Mouse (Mus musculus) G1E (cell line): ENCODE data around the gene Eftud2. TPM values are rescaled to one million over a fixed set of nuclear protein-coding genes. Genes with fewer than 3 reads are reported as not detected.

Experiments
- ATAC-seq: 2 replicates; pipeline ENCODE4 v1.8.0; 2016; ENCODE audit warnings: mild to moderate bottlenecking; ENCODE audit not compliant: insufficient number of reproducible peaks, poor library complexity, low FRiP score, severe bottlenecking; ENCODE audit errors: extremely low read depth
- DNase-seq: peaks from one replicate; pipeline ENCODE4 v3.0.0; 2012; ENCODE audit warnings: low spot score
- H3K27me3 ChIP-seq: 2 replicates; pipeline ENCODE4 v1.6.1; 2012; ENCODE audit warnings: mild to moderate bottlenecking, low read length, inconsistent platforms; ENCODE audit not compliant: insufficient read depth
- H3K36me3 ChIP-seq: replicated peaks from 2 replicates; pipeline ENCODE3; 2012; ENCODE audit warnings: mild to moderate bottlenecking, inconsistent platforms
- H3K4me1 ChIP-seq: 2 replicates; pipeline ENCODE4 v1.6.1; 2012; ENCODE audit warnings: low read depth, low read length, inconsistent platforms, mixed read lengths; ENCODE audit not compliant: insufficient read depth
- H3K4me3 ChIP-seq: 2 replicates; pipeline ENCODE4 v1.5.1; 2012; ENCODE audit warnings: low read depth, mild to moderate bottlenecking, inconsistent platforms, low read length, moderate library complexity, mixed read lengths
- H3K9me3 ChIP-seq: replicated peaks from 2 replicates; pipeline ENCODE4 v1.6.1; 2012; ENCODE audit warnings: inconsistent platforms
- CTCF ChIP-seq: IDR thresholded peaks from 2 replicates; pipeline ENCODE4 v1.5.1; 2012; ENCODE audit warnings: low read depth, low read length, inconsistent platforms, mixed read lengths
- GATA1 ChIP-seq: IDR thresholded peaks from 2 replicates; pipeline ENCODE4 v1.6.1; 2012; ENCODE audit warnings: borderline replicate concordance, low read length, inconsistent platforms, mixed read lengths
- GATA2 ChIP-seq: IDR thresholded peaks from 2 replicates; pipeline ENCODE4 v1.6.1; 2012; ENCODE audit warnings: low read depth, low read length, inconsistent platforms, borderline replicate concordance
- POLR2AphosphoS5 ChIP-seq: IDR thresholded peaks from 2 replicates; pipeline ENCODE4 v1.6.1; 2012; ENCODE audit warnings: low read depth, low read length, inconsistent platforms; ENCODE audit not compliant: insufficient replicate concordance
- TAL1 ChIP-seq: conservative IDR thresholded peaks from 2 replicates; pipeline ENCODE4 v1.6.1; 2012; ENCODE audit warnings: low read depth, low read length, inconsistent platforms, mixed read lengths
- polyA plus RNA-seq: library from polyadenylated mRNA; stranded (reverse); fragments of >175 nt; gene quantifications from 2 replicates; pipeline ENCODE4 v1.2.3, GENCODE M21; 2012
- total RNA-seq, 2 experiments: library from RNA; stranded (forward) in 1 of 2; stranded (reverse) in 1 of 2; fragments of 200-1000 nt in 1 of 2; fragments of >200 nt in 1 of 2; fragmentation: Nextera tagmentation in 1 of 2; gene quantifications; 2 replicates each; pipeline ENCODE4 v1.2.3; 2014 to 2017

Gene Eftud2
- 109 and 134 TPM in 2 replicates for total RNA-seq (2014; fragmentation: Nextera tagmentation)
- total RNA-seq (2017): 171 and 175 TPM in 2 replicates
- 257 and 335 TPM in 2 replicates for polyA plus RNA-seq

- no peaks in the 10 kb centered on the region for H3K9me3 ChIP-seq
- H3K4me3 ChIP-seq: peak within 1 kb of the TSS; percentile 84
- peak; percentile 40; the same call in 1 of the 2 replicates for ATAC-seq
- no peak for TF ChIP-seq TAL1
- TF ChIP-seq GATA1: no peak
- TF ChIP-seq POLR2AphosphoS5: no peak
- no peak for TF ChIP-seq CTCF
- TF ChIP-seq GATA2: no peak
- peaks cover 30% of the 10 kb centered on the region for H3K4me1 ChIP-seq
- peaks cover 36% of the 10 kb centered on the region for H3K36me3 ChIP-seq
- H3K27me3 ChIP-seq: peaks cover 29% of the 10 kb centered on the region
- peak; percentile 78 for DNase-seq
Measured at GRCm38 (mm10) chr11:102880585-102881313, at the start of gene Eftud2, which contains the start of gene Ccdc103. Gene Eftud2 (minus strand): TSS chr11:102880985. Gene Ccdc103 (plus strand): TSS chr11:102881204.

DNA sequence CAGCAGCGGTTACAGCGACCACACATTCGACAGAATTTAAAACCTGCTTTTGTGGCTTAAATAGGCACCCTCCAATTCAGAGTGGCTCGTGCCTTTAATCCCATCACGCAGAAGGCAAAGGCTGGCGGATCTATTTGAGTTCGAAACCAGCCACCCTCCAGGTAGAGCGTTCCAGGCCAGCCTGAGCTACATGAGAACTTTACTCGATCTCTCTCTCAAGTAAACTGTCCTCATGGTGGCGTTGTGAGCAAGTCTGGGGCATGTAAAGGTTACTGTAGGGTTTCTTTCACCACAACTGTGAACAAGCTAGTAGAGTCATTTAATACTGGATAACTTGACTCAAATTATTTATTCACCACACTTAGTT, 44.5 kb upstream of the Eftud2 start:
- ATAC-seq (no peak), DNase-seq (no peak)
- peaks cover 8% of the 10 kb centered on the region for H3K27me3 ChIP-seq
- H3K4me1 ChIP-seq: peaks cover 24% of the 10 kb centered on the region
- H3K9me3 ChIP-seq: no peaks in the 10 kb centered on the region
- H3K4me3 ChIP-seq: peak overlapping the region; percentile 96
- H3K36me3 ChIP-seq: peaks cover 28% of the 10 kb centered on the region
- no peak for TF ChIP-seq GATA2
- TF ChIP-seq CTCF: 0 out of 2 replicates have a peak, but pooled peaks have one; percentile 13
- no peak for TF ChIP-seq TAL1
- no peak for TF ChIP-seq GATA1
- TF ChIP-seq POLR2AphosphoS5: no peak

GRCm38 (mm10) chr11:102924557-102925350, 44.0 kb upstream of the Eftud2 start, which contains the start of gene Kif18b:
Gene Kif18b (minus strand): TSS chr11:102925124.
- ATAC-seq: peak; percentile 85
- peak within 1 kb of the TSS; percentile 96 for H3K4me3 ChIP-seq
- H3K36me3 ChIP-seq: peaks cover 32% of the 10 kb centered on the region
- TF ChIP-seq CTCF (no peak), POLR2AphosphoS5 (no peak)
- no peaks in the 10 kb centered on the region for H3K9me3 ChIP-seq
- DNase-seq: peak; percentile 95
- H3K27me3 ChIP-seq: peaks cover 7% of the 10 kb centered on the region; the same call in 1 of the 2 replicates
- H3K4me1 ChIP-seq: peaks cover 24% of the 10 kb centered on the region

GRCm38 (mm10) chr11:102921491-102921890, 40.7 kb upstream of the Eftud2 start:
- DNase-seq (no peak), ATAC-seq (no peak)
- H3K4me1 ChIP-seq: peaks cover 29% of the 10 kb centered on the region
- peaks cover 50% of the 10 kb centered on the region for H3K36me3 ChIP-seq
- no peaks in the 10 kb centered on the region for H3K9me3 ChIP-seq
- no peaks in the 10 kb centered on the region for H3K27me3 ChIP-seq
- TF ChIP-seq TAL1 (no peak), POLR2AphosphoS5 (no peak), GATA1 (no peak), GATA2 (no peak), CTCF (no peak)
- H3K4me3 ChIP-seq: no peak overlapping the region

DNA sequence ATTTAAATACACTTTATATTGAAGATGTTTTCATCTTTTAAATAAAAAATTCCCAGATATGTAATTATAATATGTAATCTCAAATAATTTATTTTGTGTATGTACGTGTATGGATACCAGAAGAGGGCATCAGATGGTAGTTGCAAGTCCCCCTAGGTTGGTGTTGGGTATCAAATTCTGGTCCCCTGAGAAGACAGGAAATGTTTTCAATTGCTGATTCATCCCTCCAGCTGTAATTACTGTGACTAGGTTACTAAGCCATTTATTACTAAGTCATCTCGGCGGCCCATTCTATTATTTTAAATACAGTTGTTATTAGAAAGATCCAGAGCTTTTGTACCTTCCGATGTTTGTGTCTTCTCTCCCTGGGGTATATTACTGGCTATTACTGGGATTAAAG, 37.3 kb upstream of the Eftud2 start:
- ATAC-seq (no peak), DNase-seq (no peak)
- no peaks in the 10 kb centered on the region for H3K27me3 ChIP-seq
- peaks cover 23% of the 10 kb centered on the region for H3K4me1 ChIP-seq
- peaks cover 84% of the 10 kb centered on the region for H3K36me3 ChIP-seq
- H3K9me3 ChIP-seq: no peaks in the 10 kb centered on the region
- TF ChIP-seq TAL1: no peak
- no peak for TF ChIP-seq GATA1
- TF ChIP-seq GATA2: no peak
- TF ChIP-seq CTCF: no peak
- no peak for TF ChIP-seq POLR2AphosphoS5
- H3K4me3 ChIP-seq: no peak overlapping the region

GRCm38 (mm10) chr11:102915380-102915779, 34.6 kb upstream of the Eftud2 start:
- H3K36me3 ChIP-seq: peaks cover 82% of the 10 kb centered on the region

More at GRCm38 (mm10) chr11:102915380-102915779, 34.6 kb upstream of the Eftud2 start:
- Histone ChIP-seq H3K9me3 (no peaks in the 10 kb centered on the region), H3K27me3 (no peaks in the 10 kb centered on the region), H3K4me1 (0 out of 2 replicates have a peak, but pooled peaks cover 6% of the 10 kb centered on the region), H3K4me3 (no peak overlapping the region)
- no peak for DNase-seq
- TF ChIP-seq GATA2 (no peak), POLR2AphosphoS5 (no peak)
- ATAC-seq: no peak
